Mouse (Mus musculus) forebrain, embryonic 14.5 days (tissue): ENCODE measurements around the gene S100a2. TPM values are rescaled to one million over a fixed set of nuclear protein-coding genes. Genes with fewer than 3 reads are reported as not detected.

ENCODE experiments used
- ATAC-seq: fragments of 200-750 bp; cut with Nextera tagmentation; 2 replicates; pipeline ENCODE4 v1.8.0; 2017; ENCODE audit warnings: mild to moderate bottlenecking, moderate library complexity
- DNase-seq: peaks from one replicate; pipeline ENCODE4 v3.0.0-alpha.2; 2015; ENCODE audit warnings: low spot score
- H3K27ac ChIP-seq: fragments of 300-500 bp; sonication (generic); 2 replicates; pipeline ENCODE4 v1.5.1; 2014; ENCODE audit warnings: low read depth, mild to moderate bottlenecking, control low read depth, low read length, moderate library complexity
- H3K27me3 ChIP-seq: fragments of 300-500 bp; sonication (generic); replicated peaks from 2 replicates; pipeline ENCODE4 v1.6.1; 2014; ENCODE audit warnings: low read length, control low read depth, mixed read lengths; ENCODE audit not compliant: control insufficient read depth, insufficient read depth
- H3K36me3 ChIP-seq: fragments of 300-500 bp; sonication (generic); 2 replicates; pipeline ENCODE4 v1.6.1; 2014; ENCODE audit warnings: low read length, control low read depth; ENCODE audit not compliant: control insufficient read depth, insufficient read depth
- H3K4me1 ChIP-seq: fragments of 300-500 bp; sonication (generic); 2 replicates; pipeline ENCODE4 v1.6.1; 2014; ENCODE audit warnings: antibody characterized with exemption, low read length, control low read depth; ENCODE audit not compliant: control insufficient read depth, insufficient read depth
- H3K4me2 ChIP-seq: fragments of 300-500 bp; sonication (generic); 2 replicates; pipeline ENCODE4 v1.6.1; 2014; ENCODE audit warnings: mild to moderate bottlenecking, control low read depth, low read length
- H3K4me3 ChIP-seq: fragments of 300-500 bp; sonication (generic); 2 replicates; pipeline ENCODE4 v1.5.1; 2014; ENCODE audit warnings: low read depth, low read length, control low read depth
- H3K9ac ChIP-seq: fragments of 300-500 bp; sonication (generic); 2 replicates; pipeline ENCODE4 v1.6.1; 2014; ENCODE audit warnings: mild to moderate bottlenecking, low read length, control low read depth, moderate library complexity
- H3K9me3 ChIP-seq: fragments of 300-500 bp; sonication (generic); replicated peaks from 2 replicates; pipeline ENCODE4 v1.6.1; 2016; ENCODE audit warnings: low read length, control low read depth, mixed read lengths; ENCODE audit not compliant: control insufficient read depth
- WGBS: fragments of 180-500 bp; shearing (Covaris S2); extraction: QIAGEN DNeasy Blood & Tissue Kit; methylation state at CpG from one replicate; pipeline ENCODE4 v1.1.7; 2014; 5-methylcytosine and 5-hydroxymethylcytosine counted together
- polyA plus RNA-seq: library from polyadenylated mRNA; unstranded; fragments of >200 nt; fragmentation: Nextera tagmentation; extraction: Ambion mirVana; gene quantifications from 2 replicates; pipeline ENCODE4 v1.2.1, GENCODE M21; 2014

S100a2 gene
- polyA plus RNA-seq, 1 experiment from 2014 or later = not detected

DNA sequence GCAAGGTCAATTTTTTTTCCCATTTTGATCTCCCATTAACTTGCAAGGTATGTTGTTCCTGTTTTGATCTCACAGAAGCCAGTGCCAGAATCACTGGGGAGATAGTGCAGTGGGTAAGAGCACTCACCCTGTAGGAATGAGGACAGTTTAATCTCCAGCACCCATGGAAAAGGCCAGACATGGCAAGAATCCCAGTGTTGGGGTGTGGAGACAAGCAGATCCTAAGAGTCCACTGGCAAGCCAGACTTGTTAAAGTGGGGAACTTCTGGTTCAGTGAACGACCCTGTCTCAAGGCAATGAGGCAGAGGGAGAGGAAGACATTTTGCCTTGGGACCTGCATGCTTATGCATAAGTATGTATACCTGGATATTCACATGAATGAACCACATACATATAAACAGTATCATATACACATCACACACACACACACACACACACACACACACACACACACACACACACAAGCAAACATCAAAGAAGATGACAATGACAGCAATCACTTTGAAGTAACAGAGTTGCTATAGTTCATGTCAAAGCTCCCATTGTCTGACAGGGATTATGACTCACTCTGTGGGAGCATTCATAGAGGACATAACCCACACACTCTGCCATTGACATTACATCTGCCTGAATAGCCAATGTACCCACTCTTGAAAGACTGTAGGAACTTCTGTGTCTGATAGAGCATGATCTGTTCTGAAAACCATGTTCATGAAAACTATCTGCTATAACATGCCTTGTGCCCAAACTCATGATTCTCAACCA, 48.6 kb downstream of the S100a2 start:
- WGBS = 65% methylated on average over 1 of the region's 1 CpGs
- H3K4me2 ChIP-seq = no peak overlapping the region
- H3K9me3 ChIP-seq = no peaks in the 10 kb centered on the region
- no peak overlapping the region for H3K4me3 ChIP-seq
- H3K36me3 ChIP-seq = no peaks in the 10 kb centered on the region
- H3K4me1 ChIP-seq = no peaks in the 10 kb centered on the region
- no peak for ATAC-seq
- no peak overlapping the region for H3K27ac ChIP-seq
- H3K27me3 ChIP-seq = no peaks in the 10 kb centered on the region
- no peak overlapping the region for H3K9ac ChIP-seq
- DNase-seq = no peak

DNA sequence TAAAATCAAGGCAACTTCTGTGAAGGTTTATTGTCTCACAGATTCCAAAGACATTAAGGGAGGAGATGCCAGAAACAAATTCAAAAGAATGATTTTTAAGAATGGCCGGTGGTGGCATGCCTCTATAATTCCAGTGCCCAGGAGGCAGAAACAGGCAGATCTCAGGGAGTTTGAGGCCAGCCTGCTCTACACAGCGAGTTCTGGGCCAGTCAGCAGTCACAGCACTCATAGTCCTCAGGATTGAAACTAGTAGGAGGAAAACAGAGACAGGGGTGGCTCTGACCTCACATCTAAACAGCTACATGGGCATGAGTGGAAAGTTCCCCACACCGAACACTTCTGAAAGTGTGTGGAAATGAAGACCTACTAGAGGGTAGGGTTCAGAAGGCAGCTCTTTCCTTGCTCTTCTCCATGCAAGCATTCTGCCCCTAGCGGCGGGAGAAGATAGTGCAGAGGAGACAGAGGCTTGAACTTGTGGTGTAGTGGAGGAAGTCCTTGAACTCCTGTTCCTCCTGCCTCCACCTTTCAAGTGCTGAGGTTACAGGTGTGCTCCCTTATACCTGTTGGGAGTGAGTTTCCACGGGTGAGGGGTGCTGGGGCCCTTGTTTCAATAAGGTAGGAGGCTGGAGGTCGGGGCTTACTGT, 49.6 kb downstream of the S100a2 start:
- H3K36me3 ChIP-seq = no peaks in the 10 kb centered on the region
- no peak overlapping the region for H3K9ac ChIP-seq
- H3K4me1 ChIP-seq = no peaks in the 10 kb centered on the region
- H3K27me3 ChIP-seq = no peaks in the 10 kb centered on the region
- ATAC-seq (no peak), DNase-seq (peak; percentile 15)
- no peak overlapping the region for H3K27ac ChIP-seq
- no peak overlapping the region for H3K4me2 ChIP-seq
- H3K4me3 ChIP-seq = no peak overlapping the region
- H3K9me3 ChIP-seq = no peaks in the 10 kb centered on the region
- WGBS = 53% methylated on average over 7 of the region's 7 CpGs

DNA sequence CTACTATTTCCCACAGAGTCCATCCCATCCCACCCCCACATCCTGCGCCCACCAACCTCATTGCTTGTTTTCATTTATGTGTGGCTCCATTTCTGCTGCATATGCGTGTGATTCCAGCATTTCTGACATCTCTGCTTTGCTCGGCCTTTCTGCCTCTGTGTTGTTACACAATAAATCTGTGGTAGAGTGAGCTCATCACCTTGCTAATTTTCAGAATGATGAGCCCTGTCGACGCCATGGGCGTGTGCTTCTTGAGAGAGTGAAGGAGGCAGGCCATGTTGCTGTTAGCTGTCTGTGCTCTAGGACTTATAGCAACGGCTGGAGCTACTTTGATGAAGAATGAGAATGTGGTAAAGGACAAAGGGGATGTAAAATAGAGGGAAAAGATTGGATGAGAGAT, 50.9 kb downstream of the S100a2 start:
- 88% methylated on average over 7 of the region's 7 CpGs for WGBS
- no peaks in the 10 kb centered on the region for H3K27me3 ChIP-seq

More for the DNA sequence above, 50.9 kb downstream of the S100a2 start:
- no peaks in the 10 kb centered on the region for H3K36me3 ChIP-seq
- no peaks in the 10 kb centered on the region for H3K4me1 ChIP-seq
- H3K4me3 ChIP-seq = no peak overlapping the region
- H3K9ac ChIP-seq = no peak overlapping the region
- no peak overlapping the region for H3K4me2 ChIP-seq
- no peaks in the 10 kb centered on the region for H3K9me3 ChIP-seq
- no peak for DNase-seq
- no peak for ATAC-seq
- no peak overlapping the region for H3K27ac ChIP-seq

Other genes with a start within 250 kb of the S100a2 start
- gene Slc27a3, start 200.3 kb upstream of the S100a2 start, polyA plus RNA-seq = 11.9 and 13.4 TPM in 2 replicates
- gene Ints3, start 156.6 kb upstream of the S100a2 start, polyA plus RNA-seq = 20.7 and 25.3 TPM in 2 replicates
- gene Npr1, start 124.4 kb upstream of the S100a2 start, polyA plus RNA-seq = 2.5 and 3.4 TPM in 2 replicates
- gene Ilf2, start 114.1 kb upstream of the S100a2 start, polyA plus RNA-seq = 266 and 312 TPM in 2 replicates
- 76.7 and 77.3 TPM in 2 replicates for gene Snapin, start 99.2 kb upstream of the S100a2 start, polyA plus RNA-seq
- 137 and 141 TPM in 2 replicates for gene Chtop, start 80.7 kb upstream of the S100a2 start, polyA plus RNA-seq
- 12.5 and 13.1 TPM in 2 replicates for gene S100a1, start 75.9 kb upstream of the S100a2 start, polyA plus RNA-seq
- gene S100a13, start 75.8 kb upstream of the S100a2 start, polyA plus RNA-seq = 9.4 and 11.1 TPM in 2 replicates
- gene S100a14, start 63.4 kb upstream of the S100a2 start, polyA plus RNA-seq = not detected in 2 replicates
- gene S100a16, start 53.0 kb upstream of the S100a2 start, polyA plus RNA-seq = 40.6 and 43.2 TPM in 2 replicates
- not detected in 2 replicates for gene S100a3, start 29.7 kb upstream of the S100a2 start, polyA plus RNA-seq
- gene Gm42674, start 11.7 kb downstream of the S100a2 start, polyA plus RNA-seq = not detected in 2 replicates
- gene S100a4, start 13.5 kb downstream of the S100a2 start, polyA plus RNA-seq = 1.3 and 1.9 TPM in 2 replicates
- gene S100a5, start 18.3 kb downstream of the S100a2 start, polyA plus RNA-seq = not detected in 2 replicates
- 19.6 and 22.8 TPM in 2 replicates for gene S100a6, start 22.6 kb downstream of the S100a2 start, polyA plus RNA-seq
- gene S100a7a, start 63.8 kb downstream of the S100a2 start, polyA plus RNA-seq = not detected in 2 replicates
- 1.5 and 3.3 TPM in 2 replicates for gene S100a8, start 78.7 kb downstream of the S100a2 start, polyA plus RNA-seq
- 2.0 and 3.1 TPM in 2 replicates for gene S100a9, start 105.5 kb downstream of the S100a2 start, polyA plus RNA-seq
- not detected in 2 replicates for gene Pglyrp4, start 136.7 kb downstream of the S100a2 start, polyA plus RNA-seq
- not detected in 2 replicates for gene Gm5849, start 187.6 kb downstream of the S100a2 start, polyA plus RNA-seq